Mouse (Mus musculus) heart, adult 8-10 months (tissue): Measurements from ENCODE around the gene Bcas3. TPM values are rescaled to one million over a fixed set of nuclear protein-coding genes. Genes with fewer than 3 reads are reported as not detected.
A peak's percentile ranks its signal among the peaks of the same experiment; 100 is the strongest.
"Not testable (repeated sequence)": the region's sequence is repeated elsewhere in the genome, so short reads cannot be mapped to it uniquely, and the experiment has no call there.

Experiments
- DNase-seq: peaks from one replicate; pipeline ENCODE4 v3.0.0; 2022; ENCODE audit warnings: low spot score
- total RNA-seq, 4 experiments: library from RNA; stranded (reverse); gene quantifications; 2 replicates each; pipeline ENCODE4 v1.2.4; 2022

Gene Bcas3
- total RNA-seq, 4 experiments from 2014 or later: 35.3 to 44.4 (median 42.9) TPM

- no peak for DNase-seq
Measured at GRCm38 (mm10) chr11:85482737-85483467, 129.9 kb downstream of the Bcas3 start.

DNA sequence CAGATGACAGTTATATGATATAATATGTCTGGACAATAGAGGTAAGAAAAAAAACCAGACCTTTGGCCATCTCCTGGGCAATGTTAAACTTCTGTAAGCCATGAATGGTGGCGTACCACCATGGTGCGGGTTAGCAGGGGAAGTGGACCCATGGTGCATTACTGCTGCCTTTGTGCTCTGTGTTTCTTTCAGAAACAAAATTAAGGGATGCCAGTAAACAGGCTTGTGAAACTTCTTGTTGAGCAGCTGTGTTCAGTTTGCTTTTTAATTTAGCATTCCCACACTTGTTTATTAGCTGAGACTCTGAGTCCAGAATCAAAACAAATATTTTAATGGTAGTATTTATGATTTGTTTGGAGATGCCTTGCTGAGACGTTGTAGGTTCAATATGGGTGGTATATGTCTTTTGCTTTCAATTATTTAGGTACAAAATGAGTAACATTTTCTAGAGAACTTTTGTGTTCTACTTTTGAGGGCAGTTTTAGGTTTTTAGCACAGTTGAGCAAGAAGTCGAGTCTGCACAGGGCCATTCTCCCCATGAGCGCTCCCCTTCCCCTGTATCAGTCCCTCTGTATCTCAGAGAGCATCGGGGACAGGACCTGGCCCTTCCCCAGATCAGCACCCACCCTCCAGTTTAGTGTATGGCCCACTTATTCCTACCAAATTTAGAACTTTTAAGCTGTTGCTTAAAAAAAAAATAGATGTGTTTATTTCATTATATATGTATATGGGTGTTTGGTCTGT is 132.4 kb downstream of the Bcas3 start:
- DNase-seq: no peak

DNA sequence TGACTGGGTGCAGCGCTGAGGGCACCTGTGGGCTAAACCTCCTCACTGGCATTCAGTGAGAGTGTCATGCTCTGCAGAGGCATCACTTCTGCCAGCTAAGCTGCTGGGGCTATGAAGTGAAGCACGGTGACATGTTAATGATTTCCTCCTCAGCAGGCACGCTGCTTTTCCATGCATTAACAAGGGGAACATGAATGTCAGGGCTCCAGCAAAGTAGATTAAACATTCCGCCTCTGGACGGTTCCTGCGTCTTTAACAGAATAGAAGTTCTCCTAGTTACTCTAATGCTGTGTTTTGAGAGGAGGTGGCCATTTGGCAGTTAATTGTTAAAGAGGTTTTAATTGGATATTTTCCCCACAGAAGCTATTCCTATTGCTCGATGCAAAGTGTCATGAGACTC is 134.5 kb downstream of the Bcas3 start:
- DNase-seq: no peak

- peak; percentile 95 for DNase-seq
Measured at GRCm38 (mm10) chr11:85492231-85492630, 139.3 kb downstream of the Bcas3 start.

- DNase-seq: no peak
Measured at GRCm38 (mm10) chr11:85492666-85493065, 139.7 kb downstream of the Bcas3 start.

- no peak for DNase-seq
Measured at GRCm38 (mm10) chr11:85499561-85499960, 146.6 kb downstream of the Bcas3 start.

GRCm38 (mm10) chr11:85502031-85502430 is 149.1 kb downstream of the Bcas3 start:
- DNase-seq: no peak

DNA sequence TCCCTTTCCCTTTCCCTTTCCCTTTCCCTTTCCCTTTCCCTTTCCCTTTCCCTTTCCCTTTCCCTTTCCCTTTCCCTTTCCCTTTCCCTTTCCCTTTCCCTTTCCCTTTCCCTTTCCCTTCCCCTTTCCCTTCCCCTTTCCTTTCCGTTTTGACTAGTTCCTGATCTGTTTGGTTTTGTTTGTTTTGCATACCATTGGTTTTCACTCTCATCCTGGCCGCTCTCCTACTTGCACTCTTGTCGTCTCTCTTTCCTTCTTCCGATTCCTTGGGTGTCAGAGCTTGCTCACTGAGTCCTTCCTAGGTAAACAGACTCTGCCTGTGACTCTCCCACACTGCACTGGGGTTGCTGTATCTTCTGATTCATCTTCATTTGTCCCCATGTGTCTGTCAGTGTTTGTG is 151.8 kb downstream of the Bcas3 start:
- not testable (repeated sequence) for DNase-seq

DNA sequence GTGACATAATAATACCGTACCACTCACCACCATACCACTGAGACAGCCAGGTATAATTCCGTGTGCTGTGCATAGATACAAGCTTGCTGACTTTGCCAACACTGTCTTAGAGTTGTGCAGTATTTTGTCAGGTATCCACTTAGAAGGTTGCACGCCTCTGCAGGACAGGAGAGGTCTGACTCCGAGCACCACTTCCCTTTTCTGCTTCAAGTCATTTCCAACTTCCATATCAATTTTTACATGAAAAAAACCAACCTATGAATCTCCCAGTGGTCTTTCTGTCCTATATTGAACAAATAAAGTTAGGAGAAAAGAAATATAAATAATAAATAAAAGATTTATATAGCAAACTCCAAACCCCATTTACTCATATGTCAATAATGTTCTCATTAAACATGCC is 152.8 kb downstream of the Bcas3 start:
- no peak for DNase-seq

GRCm38 (mm10) chr11:85509334-85509733 is 156.4 kb downstream of the Bcas3 start:
- DNase-seq: no peak

DNA sequence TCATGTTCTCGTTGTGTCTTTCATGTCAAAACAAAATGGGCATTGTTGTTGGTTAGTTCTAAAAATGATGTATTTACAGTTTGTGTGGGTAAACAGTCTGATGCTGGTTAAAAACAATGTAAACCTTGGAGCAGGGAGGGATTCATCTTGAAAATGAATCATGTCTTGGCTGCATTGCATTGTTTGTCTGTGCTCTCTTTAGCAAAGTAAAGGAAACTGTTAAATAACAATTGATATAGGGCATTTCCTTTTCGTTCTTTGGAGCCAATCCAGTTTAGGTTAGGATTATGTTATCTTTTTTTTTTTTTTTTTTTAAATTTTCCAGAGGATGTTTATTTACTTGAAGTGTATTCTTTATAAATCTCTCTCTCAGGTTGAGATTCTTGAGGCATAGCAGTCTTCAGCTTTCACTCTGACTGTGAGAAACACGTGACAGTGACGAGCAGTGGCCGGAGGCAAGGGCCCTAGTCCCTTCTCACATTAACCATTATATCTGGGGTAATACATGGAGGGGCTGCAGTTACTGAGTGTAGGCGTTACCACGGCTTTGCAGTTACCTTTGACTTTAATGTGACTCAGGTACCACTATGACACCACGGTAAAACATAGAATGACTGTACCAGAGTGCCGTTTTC is 158.4 kb downstream of the Bcas3 start:
- DNase-seq: no peak

DNA sequence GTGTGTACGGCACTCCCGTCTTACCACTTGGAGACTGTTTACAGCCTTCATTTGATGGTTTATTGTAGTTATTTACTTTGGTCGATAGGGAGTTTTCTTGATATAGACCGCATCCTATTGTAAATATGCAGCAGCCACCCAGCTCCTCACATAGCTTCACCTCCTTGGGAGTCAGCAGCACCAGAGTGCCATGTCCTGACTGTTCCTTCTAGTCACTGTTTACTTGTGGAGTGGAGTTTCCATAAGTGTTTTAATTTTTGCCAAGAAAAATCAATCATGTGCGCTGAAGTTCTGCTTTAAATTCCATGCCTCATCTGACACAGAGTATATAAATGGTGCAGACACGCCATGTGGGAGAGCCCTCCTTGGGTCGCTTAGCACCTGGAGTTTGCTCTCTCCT is 163.8 kb downstream of the Bcas3 start:
- no peak for DNase-seq

GRCm38 (mm10) chr11:85518025-85518756 is 165.2 kb downstream of the Bcas3 start:
- peak; percentile 60 for DNase-seq

DNA sequence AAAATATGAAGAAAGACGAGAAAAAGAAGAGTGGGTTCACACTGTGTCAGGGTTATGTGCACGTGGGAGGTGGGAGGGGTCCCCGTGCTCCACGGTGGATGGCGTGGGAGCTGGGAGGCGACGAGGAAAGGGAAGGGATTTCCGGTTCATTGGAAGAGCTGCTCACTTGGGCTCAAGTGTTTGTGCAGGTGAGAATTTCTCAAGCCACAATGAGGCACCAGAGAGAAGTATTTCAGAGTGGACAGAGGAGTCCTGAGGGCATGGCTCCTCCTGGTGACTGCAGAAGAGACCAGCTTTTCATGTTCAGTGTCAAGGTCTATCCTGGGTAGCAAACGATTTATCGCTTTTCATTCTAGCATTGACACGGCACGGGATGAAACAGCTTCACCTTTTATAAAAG is 167.3 kb downstream of the Bcas3 start:
- DNase-seq: no peak

- DNase-seq: peak; percentile 82
Measured at GRCm38 (mm10) chr11:85520996-85521395, 168.0 kb downstream of the Bcas3 start.

- peak; percentile 57 for DNase-seq
Measured at GRCm38 (mm10) chr11:85523646-85524045, 170.7 kb downstream of the Bcas3 start.

DNA sequence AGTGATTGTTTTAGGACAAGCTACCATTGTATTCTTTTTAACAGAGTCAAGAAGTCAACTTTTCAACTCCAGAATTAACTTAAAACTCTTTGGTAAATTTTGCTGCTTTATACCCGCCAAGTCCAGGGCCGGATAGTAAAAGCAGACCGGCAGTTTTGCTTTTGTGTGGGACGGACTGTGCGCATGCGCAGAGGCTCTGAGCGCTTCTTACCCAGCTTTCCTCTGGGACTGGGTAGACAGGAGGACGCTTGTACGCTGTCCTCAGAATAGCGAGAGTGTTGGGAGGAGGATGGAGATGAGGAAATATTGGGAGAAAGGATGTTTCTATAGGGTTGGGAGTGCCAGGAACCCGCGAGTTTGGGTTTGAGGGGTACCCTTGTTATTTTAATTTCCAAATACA is 171.2 kb downstream of the Bcas3 start:
- peak; percentile 78 for DNase-seq

DNA sequence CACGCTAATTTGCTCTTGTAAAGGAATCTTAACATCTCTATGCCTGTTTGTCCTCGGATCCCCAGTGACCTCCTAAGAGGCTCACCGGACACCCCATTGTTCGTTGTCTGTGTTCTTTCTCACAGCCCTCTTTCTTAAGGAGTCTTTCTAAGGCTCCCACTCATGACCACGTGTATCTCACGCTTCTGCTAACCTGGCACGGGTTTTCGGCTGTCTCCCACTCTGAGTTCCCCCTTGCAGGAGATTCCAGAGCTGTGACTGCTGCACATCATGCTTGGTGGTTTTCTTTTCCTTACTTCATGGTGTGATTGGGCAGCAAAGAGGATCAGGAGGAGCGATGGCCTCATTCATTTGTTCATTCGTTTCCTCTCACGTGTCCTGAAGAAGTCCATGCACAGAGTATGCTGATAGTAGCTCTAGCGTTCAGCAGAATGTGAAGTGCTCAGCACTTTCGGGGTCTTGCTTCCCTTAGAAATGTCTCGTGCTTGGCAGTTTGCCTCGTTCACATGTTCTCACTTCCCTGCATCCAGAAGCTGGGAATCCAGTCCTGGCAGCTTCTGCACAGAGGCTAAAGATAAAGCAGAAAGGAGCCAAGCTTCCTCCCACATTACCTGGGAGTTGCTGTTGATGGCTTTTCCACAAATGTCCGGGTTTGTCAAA is 172.0 kb downstream of the Bcas3 start:
- DNase-seq: peak; percentile 77

GRCm38 (mm10) chr11:85525501-85525885 is 172.5 kb downstream of the Bcas3 start:
- no peak for DNase-seq

- DNase-seq: no peak
Measured at GRCm38 (mm10) chr11:85525979-85526775, 173.2 kb downstream of the Bcas3 start.

DNA sequence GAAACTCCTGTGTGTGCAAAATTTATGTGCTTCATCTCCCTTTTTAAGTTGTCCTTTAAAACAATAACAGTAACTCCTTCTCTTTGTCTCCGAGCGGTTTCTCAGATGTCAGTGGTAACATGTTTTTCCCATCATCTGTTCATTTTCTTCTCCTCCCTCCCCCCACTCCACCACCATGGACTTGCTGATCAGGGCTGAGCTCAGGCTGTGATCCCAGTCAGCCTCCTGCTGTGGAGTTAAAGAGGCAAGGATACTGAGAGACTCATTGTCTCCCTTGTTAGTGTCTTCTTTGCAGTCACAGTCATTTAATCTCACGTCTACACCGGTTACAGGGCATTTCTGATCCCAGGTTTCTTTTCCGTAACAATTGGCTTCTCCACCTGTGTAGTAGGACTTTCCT is 174.3 kb downstream of the Bcas3 start:
- DNase-seq: no peak
